Mouse (Mus musculus) CD4-positive helper T cell, adult 2 months (primary cell): ENCODE measurements at regions not wholly inside any gene's neighbourhood (a gene's known extent, or its start where the extent isn't known, plus 50 kb on each side); places are given as distances from the start of the nearest gene placed in this dataset.

ENCODE experiments used
- DNase-seq: peaks from one replicate; pipeline ENCODE4 v3.0.0-alpha.2; 2012; ENCODE audit warnings: low read depth, missing footprints, low spot score

DNA sequence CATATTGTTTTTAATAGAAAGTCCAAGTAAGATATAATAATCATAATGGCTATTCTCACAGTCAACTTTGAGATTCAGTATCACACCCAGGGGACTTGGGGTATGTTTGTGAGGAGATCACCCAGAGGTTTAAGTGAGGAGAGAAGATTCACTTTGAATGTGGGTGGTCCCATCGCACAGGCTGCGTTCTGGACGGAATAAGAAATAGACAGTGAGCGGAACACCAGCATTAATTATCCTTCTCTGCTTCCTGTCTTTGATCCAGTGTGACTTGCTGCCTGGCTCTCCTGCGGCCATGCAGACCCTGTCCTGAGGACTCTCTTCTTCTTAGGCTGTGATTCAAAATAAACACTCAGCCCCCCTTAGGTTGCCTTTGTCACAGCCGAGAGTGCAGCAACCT is 60.6 kb upstream of the Kras start:
- DNase-seq, result no peak

DNA sequence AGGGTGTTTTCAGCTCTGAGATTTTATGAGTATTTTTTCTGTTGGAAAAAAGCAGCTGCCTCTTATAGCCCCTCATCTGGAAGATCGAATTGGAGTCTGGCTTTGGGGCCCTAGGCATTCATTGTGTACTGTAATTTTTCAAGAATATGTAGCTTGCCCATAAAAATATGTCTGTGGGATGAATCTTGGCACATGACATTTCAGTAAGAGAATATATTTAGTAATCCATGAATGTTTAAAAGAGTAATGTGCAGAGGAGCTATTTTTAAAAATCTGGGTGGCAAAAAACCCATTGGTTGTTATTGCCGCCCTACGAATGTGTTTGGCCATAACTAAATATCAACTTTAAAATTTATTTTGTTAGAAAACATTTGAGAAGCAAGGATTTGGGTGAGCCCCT is 59.0 kb upstream of the Kras start:
- no peak for DNase-seq

DNA sequence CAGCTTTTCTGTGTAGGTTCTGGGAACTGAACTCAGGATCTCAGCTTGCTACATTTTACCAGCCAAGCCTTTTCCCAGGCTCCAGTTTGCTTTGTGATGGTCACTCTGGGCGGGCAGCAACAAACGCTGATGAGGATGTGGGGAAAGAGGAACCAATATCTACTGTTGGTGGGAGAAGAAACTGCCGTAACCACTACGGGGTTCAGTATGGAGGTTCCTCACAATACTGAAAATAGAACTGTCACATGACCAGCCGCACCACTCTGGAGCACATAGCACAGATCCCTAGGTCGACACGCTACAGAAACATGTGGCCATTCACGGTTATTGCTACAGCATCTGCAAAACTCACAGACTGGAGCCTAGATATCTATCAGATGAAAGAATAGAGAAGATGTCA is 57.2 kb upstream of the Kras start:
- DNase-seq, result peak; percentile 10

GRCm38 (mm10) chr6:145306331-145307124 is 56.5 kb upstream of the Kras start:
- DNase-seq, result peak; percentile 86

- peak; percentile 37 for DNase-seq
Observed at GRCm38 (mm10) chr6:145305669-145306068, 55.6 kb upstream of the Kras start.

GRCm38 (mm10) chr6:145303641-145304070 is 53.6 kb upstream of the Kras start:
- peak; percentile 92 for DNase-seq

DNA sequence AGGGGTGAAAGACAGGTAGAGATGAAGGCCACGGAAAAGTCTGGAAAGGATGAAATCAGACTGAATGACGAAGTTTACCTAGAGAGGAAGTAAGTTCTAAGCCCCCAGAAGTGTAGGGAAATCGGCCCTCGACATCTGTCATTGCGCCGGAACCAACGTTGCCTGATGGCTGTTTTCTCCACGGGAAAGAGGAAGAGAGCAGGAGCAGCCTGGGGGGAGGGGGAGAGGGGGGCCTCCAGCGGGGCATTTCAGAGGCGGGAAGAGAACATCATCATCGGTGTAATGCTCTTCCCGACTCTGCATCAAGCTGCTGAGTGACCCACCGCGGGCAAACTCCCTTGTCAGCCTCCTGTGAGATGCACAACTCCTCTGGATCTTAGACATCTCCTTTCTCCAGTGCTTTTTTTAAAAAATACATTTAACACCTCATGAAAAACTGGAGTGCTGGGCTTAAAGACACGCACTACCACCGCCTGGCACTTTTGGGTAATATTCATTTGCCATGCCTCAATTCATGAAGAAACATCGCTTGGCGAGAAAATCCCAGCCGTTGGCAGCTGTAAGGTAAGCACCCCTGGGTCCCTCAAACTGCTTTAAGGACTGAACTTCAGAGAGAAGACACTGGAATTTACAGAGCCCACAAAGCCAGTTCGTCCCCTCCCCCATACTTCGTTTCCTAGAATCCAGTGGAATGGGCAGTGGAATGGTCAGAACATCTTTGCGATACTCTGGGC is 53.0 kb upstream of the Kras start:
- peak; percentile 10 for DNase-seq

- no peak for DNase-seq
Observed at GRCm38 (mm10) chr6:145302105-145302504, 52.1 kb upstream of the Kras start.

- no peak for DNase-seq
Observed at GRCm38 (mm10) chr6:145300266-145300858, 50.3 kb upstream of the Kras start.
